Mouse (Mus musculus) neural tube, embryonic 15.5 days (tissue): Measurements from ENCODE around the gene Map3k11. TPM values are rescaled to one million over a fixed set of nuclear protein-coding genes. Genes with fewer than 3 reads are reported as not detected.

Experiments used
- ATAC-seq: fragments of 200-750 bp; cut with Nextera tagmentation; 2 replicates; pipeline ENCODE4 v1.8.0; 2017; ENCODE audit warnings: mild to moderate bottlenecking, moderate TSS enrichment, moderate library complexity; ENCODE audit not compliant: low FRiP score
- H3K27ac ChIP-seq: fragments of 300-500 bp; sonication (generic); replicated peaks from 2 replicates; pipeline ENCODE4 v1.5.1; 2015; ENCODE audit warnings: mild to moderate bottlenecking, inconsistent platforms
- H3K27me3 ChIP-seq: fragments of 300-500 bp; sonication (generic); replicated peaks from 2 replicates; pipeline ENCODE4 v1.6.1; 2015; ENCODE audit warnings: inconsistent platforms
- H3K36me3 ChIP-seq: fragments of 300-500 bp; sonication (generic); 2 replicates; pipeline ENCODE4 v1.6.1; 2015; ENCODE audit warnings: inconsistent platforms
- H3K4me1 ChIP-seq: fragments of 300-500 bp; sonication (generic); 2 replicates; pipeline ENCODE4 v1.6.1; 2015; ENCODE audit warnings: inconsistent platforms
- H3K4me2 ChIP-seq: fragments of 300-500 bp; sonication (generic); 2 replicates; pipeline ENCODE4 v1.6.1; 2015; ENCODE audit warnings: inconsistent platforms, mild to moderate bottlenecking, moderate library complexity
- H3K4me3 ChIP-seq: fragments of 300-500 bp; sonication (generic); replicated peaks from 2 replicates; pipeline ENCODE4 v1.5.1; 2015; ENCODE audit warnings: mild to moderate bottlenecking, inconsistent platforms
- H3K9ac ChIP-seq: fragments of 300-500 bp; sonication (generic); replicated peaks from 2 replicates; pipeline ENCODE4 v1.6.1; 2015; ENCODE audit warnings: mild to moderate bottlenecking, inconsistent platforms
- H3K9me3 ChIP-seq: fragments of 300-500 bp; sonication (generic); replicated peaks from 2 replicates; pipeline ENCODE4 v1.6.1; 2016; ENCODE audit warnings: inconsistent platforms
- WGBS: fragments of 180-500 bp; shearing (Covaris S2); methylation state at CpG from one replicate; pipeline ENCODE4 v1.1.7; 2015; ENCODE audit warnings: mixed read lengths; 5-methylcytosine and 5-hydroxymethylcytosine counted together
- polyA plus RNA-seq: library from polyadenylated mRNA; unstranded; fragments of >200 nt; fragmentation: Nextera tagmentation; extraction: Ambion mirVana; gene quantifications from 2 replicates; pipeline ENCODE4 v1.2.1, GENCODE M21; 2015

The Map3k11 gene
- polyA plus RNA-seq, 1 experiment from 2014 or later = 12.7 TPM

DNA sequence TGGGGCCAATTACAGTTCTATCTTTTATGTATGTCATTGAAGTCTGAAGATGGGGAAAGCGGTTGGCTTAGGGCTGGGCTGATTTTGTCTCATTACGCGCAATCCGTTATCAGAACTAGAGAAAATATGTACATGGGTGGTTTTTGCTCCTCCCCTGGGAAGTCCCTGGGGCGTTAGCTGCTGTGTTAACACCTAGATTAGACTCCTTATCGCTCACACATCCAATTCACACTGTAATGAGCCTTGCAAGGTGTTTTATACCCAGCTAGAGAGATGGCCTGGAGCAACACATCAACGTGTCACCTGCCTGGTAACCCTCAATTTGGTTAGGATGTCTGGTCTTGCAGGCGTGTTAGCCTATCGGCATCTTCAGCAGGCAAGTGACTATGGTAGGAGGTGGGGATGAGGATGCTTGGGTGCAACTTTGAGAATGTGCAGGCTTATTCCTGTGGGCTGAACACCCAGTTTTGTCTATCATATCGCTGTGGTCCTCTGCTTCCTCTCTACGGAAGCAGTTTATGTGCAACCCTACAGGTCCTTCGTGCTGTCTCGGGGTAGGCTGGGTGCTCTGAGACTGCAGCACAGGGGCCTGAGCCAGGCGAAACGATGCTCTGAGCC lies 38.5 kb downstream of the Map3k11 start:
- H3K4me2 ChIP-seq = peak overlapping the region; percentile 89
- H3K27ac ChIP-seq = peak overlapping the region; percentile 96
- H3K4me3 ChIP-seq = peak overlapping the region; percentile 84
- H3K36me3 ChIP-seq = peaks cover 17% of the 10 kb centered on the region; the same call in 1 of the 2 replicates
- peak overlapping the region; percentile 96 for H3K9ac ChIP-seq
- H3K4me1 ChIP-seq = peaks cover 71% of the 10 kb centered on the region
- H3K9me3 ChIP-seq = no peaks in the 10 kb centered on the region
- 82% methylated on average over 15 of the region's 15 CpGs for WGBS
- no peaks in the 10 kb centered on the region for H3K27me3 ChIP-seq
- no peak for ATAC-seq

DNA sequence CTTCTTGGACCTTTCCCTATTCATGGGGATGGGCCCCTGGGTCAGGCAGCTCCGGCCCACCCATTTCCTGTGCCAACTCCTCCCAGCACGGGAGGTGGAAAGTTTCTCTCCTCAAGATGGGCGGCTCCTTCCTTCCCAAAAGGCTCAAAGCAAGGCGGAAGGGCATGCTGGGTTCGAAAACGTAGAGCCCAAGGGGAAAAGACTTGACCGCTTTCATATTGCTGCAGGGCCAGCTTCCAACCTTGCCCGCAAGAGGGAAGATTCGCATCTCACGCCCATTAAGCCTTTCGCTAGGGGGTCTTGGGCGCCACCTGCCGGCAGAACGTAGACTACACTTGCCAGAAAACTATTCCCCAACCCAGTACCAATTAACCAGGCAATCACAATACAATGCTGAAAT lies 39.2 kb downstream of the Map3k11 start:
- Histone ChIP-seq H3K27ac (peak overlapping the region; percentile 96), H3K4me1 (peaks cover 72% of the 10 kb centered on the region), H3K4me3 (peak overlapping the region; percentile 84), H3K36me3 (0 out of 2 replicates have a peak, but pooled peaks cover 12% of the 10 kb centered on the region), H3K27me3 (no peaks in the 10 kb centered on the region), H3K9me3 (no peaks in the 10 kb centered on the region), H3K4me2 (peak overlapping the region; percentile 89), H3K9ac (peak overlapping the region; percentile 96)
- 4% methylated on average over 14 of the region's 14 CpGs for WGBS
- no peak for ATAC-seq

DNA sequence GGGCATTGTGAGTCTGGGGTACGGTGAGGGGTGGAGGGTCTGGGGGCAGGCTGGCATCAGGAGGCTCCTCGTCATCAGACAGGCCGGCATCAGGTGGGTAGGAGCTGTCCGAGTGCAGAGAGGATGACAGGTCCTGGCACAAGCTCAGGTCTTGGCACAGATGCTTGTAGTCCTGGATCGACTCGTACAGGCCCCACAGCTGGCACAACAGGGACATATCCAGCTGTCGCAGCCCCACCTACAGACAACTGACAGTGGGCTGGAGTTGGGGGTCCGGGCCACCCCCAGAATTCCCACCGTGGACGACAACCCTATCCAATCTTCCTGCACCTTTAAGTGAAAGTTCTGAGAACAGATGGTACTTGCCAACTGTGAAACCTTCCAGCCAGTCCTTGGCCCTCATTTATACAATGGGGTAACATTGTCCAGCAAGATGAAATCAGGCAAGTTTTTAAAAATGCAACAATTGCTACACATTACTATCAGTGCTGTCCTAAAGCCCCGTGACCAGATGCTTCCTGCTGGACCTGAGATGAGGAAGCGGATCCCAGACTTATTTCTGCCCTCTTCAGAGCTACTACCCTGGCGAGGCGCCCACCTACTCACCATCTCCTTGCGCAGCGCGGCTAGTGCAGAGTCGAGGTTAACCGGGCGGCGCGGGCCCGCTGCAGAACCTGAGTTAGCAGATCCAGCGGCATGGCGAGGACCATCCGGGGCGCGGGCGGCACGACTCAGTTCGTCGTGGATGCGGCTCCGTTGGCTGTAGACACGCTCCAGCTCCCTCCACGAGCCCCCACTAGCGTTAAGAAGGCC lies 40.3 kb downstream of the Map3k11 start:
- Histone ChIP-seq H3K4me1 (peaks cover 72% of the 10 kb centered on the region), H3K27ac (peak overlapping the region; percentile 96), H3K9ac (peak overlapping the region; percentile 96), H3K27me3 (peaks cover 4% of the 10 kb centered on the region; the same call in 1 of the 2 replicates), H3K4me2 (peak overlapping the region; percentile 89), H3K36me3 (0 out of 2 replicates have a peak, but pooled peaks cover 10% of the 10 kb centered on the region), H3K4me3 (peak overlapping the region; percentile 84), H3K9me3 (no peaks in the 10 kb centered on the region)
- peak; percentile 30; the same call in 1 of the 2 replicates for ATAC-seq
- 7% methylated on average over 37 of the region's 37 CpGs for WGBS

DNA sequence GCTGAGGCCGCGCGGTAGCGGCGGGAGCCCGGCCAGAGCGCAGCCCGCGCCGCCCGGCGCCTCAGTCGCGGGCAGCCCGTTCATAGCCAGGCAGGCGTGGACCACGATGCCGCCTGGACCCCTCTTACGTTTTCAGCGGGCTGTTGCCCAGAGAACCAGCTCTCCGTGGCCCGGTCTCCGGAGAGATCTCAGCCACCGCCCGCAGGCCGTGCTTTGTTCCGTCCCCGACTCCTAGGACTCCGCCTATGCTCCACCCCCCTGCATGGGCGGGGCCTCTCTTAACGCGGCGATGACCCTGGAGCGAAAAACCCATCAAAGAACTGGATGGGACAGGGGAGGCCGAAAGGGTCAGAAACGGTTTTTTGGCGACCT lies 40.9 kb downstream of the Map3k11 start, which contains the start of gene Fam89b:
Gene Fam89b (minus strand): TSS at position 210 of the 372 bp plus-strand sequence.
- H3K4me3 ChIP-seq = peak within 1 kb of the TSS; percentile 84
- peaks cover 4% of the 10 kb centered on the region; the same call in 1 of the 2 replicates for H3K27me3 ChIP-seq
- H3K4me1 ChIP-seq = peaks cover 67% of the 10 kb centered on the region
- peak within 1 kb of the TSS; percentile 89 for H3K4me2 ChIP-seq
- peak; percentile 82 for ATAC-seq
- 0% methylated on average over 37 of the region's 37 CpGs for WGBS
- H3K9me3 ChIP-seq = no peaks in the 10 kb centered on the region
- peak within 1 kb of the TSS; percentile 96 for H3K27ac ChIP-seq
- 0 out of 2 replicates have a peak, but pooled peaks cover 7% of the 10 kb centered on the region for H3K36me3 ChIP-seq
- peak within 1 kb of the TSS; percentile 96 for H3K9ac ChIP-seq

DNA sequence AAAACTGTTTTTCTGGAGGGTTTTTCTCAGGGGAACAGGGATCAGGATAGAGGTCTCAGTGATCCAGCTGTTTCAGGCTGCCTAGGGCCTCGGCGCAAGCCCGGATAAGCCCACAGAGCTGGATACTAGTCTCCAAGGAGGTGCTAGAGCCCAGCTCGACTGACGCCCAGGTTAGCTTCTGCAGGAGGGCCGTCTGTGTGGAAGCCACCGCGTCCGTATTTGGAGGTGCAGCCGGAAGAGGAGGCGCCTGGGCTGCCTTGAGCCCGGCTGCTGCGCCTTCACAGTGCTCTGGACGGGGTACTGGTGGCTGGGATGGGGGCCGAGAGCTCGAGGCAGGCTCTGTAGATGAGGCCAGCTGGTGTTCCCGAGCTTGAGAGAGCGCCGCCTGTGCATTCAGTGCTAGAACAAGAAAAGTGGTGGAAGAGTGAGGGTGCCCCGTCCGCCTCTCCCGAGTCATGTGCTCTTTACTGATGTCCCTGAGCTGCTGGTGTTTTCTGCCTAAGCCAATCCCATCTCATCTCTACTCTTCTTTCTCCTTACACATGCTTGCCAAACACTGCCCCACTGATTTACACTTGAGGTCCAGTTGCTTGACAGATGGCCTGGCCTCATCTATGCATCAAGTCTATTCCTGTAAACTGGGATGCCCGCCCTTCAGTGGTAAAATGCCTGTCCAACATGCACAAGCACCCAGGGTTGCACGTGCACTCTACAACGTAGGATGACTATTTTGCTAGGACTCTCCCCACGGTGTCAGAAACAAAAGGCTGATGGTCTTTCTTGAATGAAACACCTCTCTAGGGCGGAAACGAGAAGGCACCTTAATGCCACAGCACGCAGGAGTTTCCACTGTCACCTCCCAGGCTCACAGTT lies 42.0 kb downstream of the Map3k11 start:
- H3K27ac ChIP-seq = no peak overlapping the region; the same call in 1 of the 2 replicates
- 76% methylated on average over 29 of the region's 29 CpGs for WGBS
- H3K4me1 ChIP-seq = peaks cover 56% of the 10 kb centered on the region
- H3K4me3 ChIP-seq = peak overlapping the region; percentile 84
- no peaks in the 10 kb centered on the region for H3K9me3 ChIP-seq
- no peaks in the 10 kb centered on the region for H3K36me3 ChIP-seq
- peak overlapping the region; percentile 89 for H3K4me2 ChIP-seq
- H3K27me3 ChIP-seq = peaks cover 9% of the 10 kb centered on the region; the same call in 1 of the 2 replicates
- peak overlapping the region; percentile 74 for H3K9ac ChIP-seq
- no peak for ATAC-seq

DNA sequence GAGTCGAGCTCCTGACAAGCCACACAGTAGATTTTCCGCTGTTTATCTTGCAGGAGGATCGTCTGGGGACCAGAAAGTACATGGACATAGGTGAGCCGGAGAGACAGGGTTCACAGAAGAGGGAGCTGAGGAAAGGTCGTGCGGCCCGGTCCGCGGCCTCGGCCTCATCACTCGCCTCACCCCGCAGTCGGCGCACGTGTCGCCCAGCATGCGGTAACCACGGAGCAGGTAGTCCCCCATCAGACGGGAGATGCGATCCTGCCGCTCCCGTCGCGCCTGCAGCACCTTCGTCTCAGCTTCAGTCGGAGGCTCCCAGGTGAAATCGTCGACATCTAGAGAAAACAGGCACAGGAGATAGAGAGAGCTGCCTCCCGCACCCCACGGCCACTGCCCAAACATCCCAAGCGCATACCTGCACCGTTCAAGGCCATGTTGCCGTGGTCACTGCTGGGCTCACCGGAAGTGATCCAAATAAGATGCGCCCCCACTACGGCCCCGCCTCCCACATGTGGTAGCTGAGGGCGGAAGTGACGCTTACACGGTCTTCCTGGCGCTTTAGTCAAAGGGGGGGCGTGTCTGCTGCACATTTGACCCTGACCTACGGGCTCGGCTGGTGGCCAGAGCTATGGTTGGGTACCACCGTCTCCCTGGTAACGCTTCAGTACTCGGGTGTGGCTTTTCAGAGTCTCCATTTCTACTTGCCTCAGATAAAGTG lies 42.9 kb downstream of the Map3k11 start:
- ATAC-seq = peak; percentile 86
- Histone ChIP-seq H3K27me3 (peaks cover 14% of the 10 kb centered on the region; the same call in 1 of the 2 replicates), H3K27ac (peak overlapping the region; percentile 76), H3K36me3 (no peaks in the 10 kb centered on the region), H3K9ac (peak overlapping the region; percentile 74), H3K4me1 (peaks cover 47% of the 10 kb centered on the region), H3K4me2 (peak overlapping the region; percentile 89), H3K4me3 (peak overlapping the region; percentile 84), H3K9me3 (no peaks in the 10 kb centered on the region)
- under 1% methylated on average over 47 of the region's 47 CpGs for WGBS

DNA sequence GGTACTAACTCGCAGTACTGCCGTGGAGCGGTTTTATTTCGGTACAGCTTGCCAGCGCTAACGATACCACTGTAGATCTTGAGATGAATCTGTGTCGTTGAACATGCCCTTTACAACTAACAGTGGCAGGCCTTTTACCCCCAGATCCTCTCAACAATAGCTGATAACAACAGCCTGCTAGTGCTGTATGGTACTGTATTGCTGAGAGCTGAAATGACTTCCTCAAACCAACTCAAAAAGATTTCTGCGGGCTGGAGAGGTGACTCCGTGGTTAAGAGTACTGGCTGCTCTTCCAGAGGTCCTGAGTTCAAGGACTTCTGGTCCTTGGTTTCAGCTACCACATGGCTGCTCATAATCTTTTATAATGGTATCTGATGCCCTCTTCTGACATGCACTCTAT lies 45.8 kb downstream of the Map3k11 start:
- ATAC-seq = no peak
- 82% methylated on average over 9 of the region's 9 CpGs for WGBS
- no peaks in the 10 kb centered on the region for H3K9me3 ChIP-seq
- H3K27ac ChIP-seq = no peak overlapping the region
- H3K4me1 ChIP-seq = peaks cover 23% of the 10 kb centered on the region
- H3K4me3 ChIP-seq = no peak overlapping the region
- peaks cover 26% of the 10 kb centered on the region for H3K27me3 ChIP-seq
- H3K36me3 ChIP-seq = no peaks in the 10 kb centered on the region
- H3K4me2 ChIP-seq = no peak overlapping the region
- H3K9ac ChIP-seq = no peak overlapping the region

DNA sequence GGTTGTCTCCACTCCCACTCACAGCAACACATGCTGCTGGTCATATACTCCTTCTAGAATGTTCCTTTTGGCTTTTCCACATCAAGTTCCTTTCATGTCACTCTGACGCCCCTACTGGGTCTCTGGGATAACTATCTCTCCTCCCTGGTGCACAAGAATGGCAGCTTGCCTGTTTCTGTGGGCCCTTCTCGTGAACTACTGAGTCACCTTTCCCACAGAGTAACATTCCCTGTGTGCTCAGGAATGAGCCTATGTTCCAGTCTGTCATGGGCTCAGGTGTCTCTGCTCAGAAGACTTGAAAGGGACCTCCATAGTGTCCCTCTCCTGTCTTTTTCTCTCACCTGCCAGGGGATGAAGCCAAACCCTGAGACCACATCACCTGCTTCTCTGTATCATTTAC lies 50.9 kb downstream of the Map3k11 start:
- Histone ChIP-seq H3K36me3 (no peaks in the 10 kb centered on the region), H3K9me3 (no peaks in the 10 kb centered on the region), H3K4me2 (no peak overlapping the region), H3K4me1 (peaks cover 40% of the 10 kb centered on the region), H3K27me3 (peaks cover 50% of the 10 kb centered on the region), H3K4me3 (no peak overlapping the region), H3K27ac (no peak overlapping the region), H3K9ac (no peak overlapping the region)
- 75% methylated on average over 2 of the region's 2 CpGs for WGBS
- ATAC-seq = no peak

DNA sequence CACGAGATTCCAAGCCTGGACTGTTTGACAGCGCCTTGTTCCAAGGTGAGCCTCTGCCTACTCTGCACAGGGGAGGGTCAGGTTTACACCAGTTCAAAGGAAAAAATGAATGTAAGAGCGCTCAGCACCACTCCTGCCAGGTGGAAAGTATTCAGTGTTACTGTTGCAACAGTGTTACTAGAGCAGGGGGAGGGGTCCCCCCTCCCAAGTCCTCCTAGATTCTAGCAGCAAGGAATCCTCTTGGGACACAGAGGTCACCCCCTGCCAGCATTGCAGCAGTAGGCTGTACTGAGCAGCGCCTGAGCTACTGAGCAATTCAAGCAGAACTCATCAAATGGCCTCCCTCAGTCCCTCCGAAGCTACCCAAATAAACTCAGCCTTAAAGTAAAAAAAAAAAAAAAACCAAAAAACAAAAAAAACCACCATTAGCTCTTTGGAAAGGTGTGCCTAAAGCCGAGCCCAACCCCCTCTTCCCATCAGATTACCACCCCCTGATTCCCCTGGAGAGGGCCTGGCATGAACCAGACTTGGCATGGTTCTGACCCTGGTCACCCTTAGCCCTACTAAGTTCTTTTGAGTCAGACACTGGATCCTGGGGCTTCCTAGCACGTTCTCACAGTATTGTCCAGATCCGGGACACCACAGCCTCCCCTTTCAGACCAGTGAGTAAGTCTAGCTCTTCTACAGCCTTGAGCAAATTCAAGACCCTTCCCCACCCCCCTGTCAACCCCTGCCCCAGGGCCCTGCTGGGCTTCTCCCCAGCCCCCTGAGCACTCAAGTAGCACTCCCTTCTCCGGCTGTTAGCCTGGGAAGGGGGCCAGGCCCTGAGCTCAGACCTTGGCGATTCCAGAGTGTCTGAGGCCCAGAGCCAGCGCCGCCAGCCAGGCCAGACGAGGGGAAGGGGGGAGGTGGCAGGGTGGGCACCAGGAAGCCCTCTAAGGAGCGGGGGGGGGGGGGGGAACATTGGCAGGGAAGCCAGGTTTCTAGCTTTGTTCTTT lies 52.1 kb downstream of the Map3k11 start, which contains the start of gene Ltbp3:
Gene Ltbp3 (plus strand): TSS at position 585 of the 998 bp plus-strand sequence.
- whole genome bisulfite sequencing = 22% methylated on average over 13 of the region's 14 CpGs
- peak within 1 kb of the TSS; percentile 98 for H3K4me2 ChIP-seq
- H3K4me1 ChIP-seq = peaks cover 51% of the 10 kb centered on the region
- no peaks in the 10 kb centered on the region for H3K36me3 ChIP-seq
- H3K9ac ChIP-seq = peak within 1 kb of the TSS; percentile 70
- H3K27me3 ChIP-seq = peaks cover 55% of the 10 kb centered on the region
- H3K4me3 ChIP-seq = peak within 1 kb of the TSS; percentile 57
- peak within 1 kb of the TSS; percentile 86 for H3K27ac ChIP-seq
- peak; percentile 70 for ATAC-seq
- no peaks in the 10 kb centered on the region for H3K9me3 ChIP-seq
